Mouse (Mus musculus) T-helper 17 cell (primary cell): Measurements from ENCODE around the gene Cnnm1.

Source experiments
- in situ Hi-C, 2 experiments: fragments of 300-600 bp; cut with MboI, MseI; formaldehyde crosslinking; loops; 1 replicate in 1 of 2; 2 replicates in 1 of 2; pipeline ENCODE4 v1.15.1; 2025; ENCODE audit warnings: high pct_unique_total_duplicates in 2 of 2

Gene Cnnm1

GRCm38 (mm10) chr19:43505441-43505840, 65.2 kb downstream of the Cnnm1 start:
- in situ Hi-C loops = loop anchor here (5.0 to 25.0 kb wide), 3 partner anchors 157 to 1499 kb away; partner anchors contain the start of genes Gm20538 (in 1 of the 2), Hif1an (in 1 of the 2), Mrpl43 (in 1 of the 2) and Ndufb8 (in 1 of the 2)

GRCm38 (mm10) chr19:43510436-43511220, 70.4 kb downstream of the Cnnm1 start:
- in situ Hi-C loops = loop anchor here in 1 of 2 experiments (25.0 kb wide), 1 partner anchor 1052 kb away; the partner anchor contains the start of genes Gm20538, Hif1an and Ndufb8

- in situ Hi-C loops = loop anchor here in 1 of 2 experiments (25.0 kb wide), 1 partner anchor 1050 kb away; the partner anchor contains the start of genes Gm20538, Hif1an and Ndufb8
Measured at GRCm38 (mm10) chr19:43511621-43512620, 71.7 kb downstream of the Cnnm1 start.

- in situ Hi-C loops = loop anchor here in 1 of 2 experiments (25.0 kb wide), 1 partner anchor 1048 kb away; the partner anchor contains the start of genes Gm20538, Hif1an and Ndufb8
Measured at GRCm38 (mm10) chr19:43513874-43514273, 73.6 kb downstream of the Cnnm1 start.

GRCm38 (mm10) chr19:43515668-43516396, 75.6 kb downstream of the Cnnm1 start:
- in situ Hi-C loops = loop anchor here in 1 of 2 experiments (25.0 kb wide), 1 partner anchor 1046 kb away; the partner anchor contains the start of genes Gm20538, Hif1an and Ndufb8

- in situ Hi-C loops = loop anchor here in 1 of 2 experiments (25.0 kb wide), 1 partner anchor 1046 kb away; the partner anchor contains the start of genes Gm20538, Hif1an and Ndufb8
Measured at GRCm38 (mm10) chr19:43516397-43517035, 76.3 kb downstream of the Cnnm1 start.

GRCm38 (mm10) chr19:43517320-43517719, 77.1 kb downstream of the Cnnm1 start:
- in situ Hi-C loops = loop anchor here in 1 of 2 experiments (25.0 kb wide), 1 partner anchor 1045 kb away; the partner anchor contains the start of genes Gm20538, Hif1an and Ndufb8

GRCm38 (mm10) chr19:43517808-43518207, 77.6 kb downstream of the Cnnm1 start:
- in situ Hi-C loops = loop anchor here in 1 of 2 experiments (25.0 kb wide), 1 partner anchor 1044 kb away; the partner anchor contains the start of genes Gm20538, Hif1an and Ndufb8

- in situ Hi-C loops = loop anchor here in 1 of 2 experiments (25.0 kb wide), 1 partner anchor 1044 kb away; the partner anchor contains the start of genes Gm20538, Hif1an and Ndufb8
Measured at GRCm38 (mm10) chr19:43518261-43518660, 78.0 kb downstream of the Cnnm1 start.

- in situ Hi-C loops = loop anchor here in 1 of 2 experiments (25.0 kb wide), 1 partner anchor 1043 kb away; the partner anchor contains the start of genes Gm20538, Hif1an and Ndufb8
Measured at GRCm38 (mm10) chr19:43519226-43519625, 79.0 kb downstream of the Cnnm1 start.

GRCm38 (mm10) chr19:43520402-43520801, 80.2 kb downstream of the Cnnm1 start:
- in situ Hi-C loops = loop anchor here (10.0 to 25.0 kb wide), 2 partner anchors 1042 to 1626 kb away; partner anchors contain the start of genes Gm20538 (in 1 of the 2), Hif1an (in 1 of the 2), Ndufb8 (in 1 of the 2) and Rrp12 (in 1 of the 2)

GRCm38 (mm10) chr19:43521362-43521761, 81.1 kb downstream of the Cnnm1 start:
- in situ Hi-C loops = loop anchor here (10.0 to 25.0 kb wide), 2 partner anchors 1041 to 1627 kb away; partner anchors contain the start of genes Gm20538 (in 1 of the 2), Hif1an (in 1 of the 2), Ndufb8 (in 1 of the 2) and Rrp12 (in 1 of the 2)

- in situ Hi-C loops = loop anchor here (10.0 to 25.0 kb wide), 2 partner anchors 1040 to 1627 kb away; partner anchors contain the start of genes Gm20538 (in 1 of the 2), Hif1an (in 1 of the 2), Ndufb8 (in 1 of the 2) and Rrp12 (in 1 of the 2)
Measured at GRCm38 (mm10) chr19:43521996-43522395, 81.8 kb downstream of the Cnnm1 start.

GRCm38 (mm10) chr19:43523551-43523950, 83.3 kb downstream of the Cnnm1 start:
- in situ Hi-C loops = loop anchor here (10.0 to 25.0 kb wide), 2 partner anchors 1039 to 1629 kb away; partner anchors contain the start of genes Gm20538 (in 1 of the 2), Hif1an (in 1 of the 2), Ndufb8 (in 1 of the 2) and Rrp12 (in 1 of the 2)

- in situ Hi-C loops = loop anchor here (10.0 to 25.0 kb wide), 2 partner anchors 1038 to 1630 kb away; partner anchors contain the start of genes Gm20538 (in 1 of the 2), Hif1an (in 1 of the 2), Ndufb8 (in 1 of the 2) and Rrp12 (in 1 of the 2)
Measured at GRCm38 (mm10) chr19:43524187-43525103, 84.2 kb downstream of the Cnnm1 start, which contains the start of gene Got1. Gene Got1, minus strand, starts transcription at chr19:43524605.

- in situ Hi-C loops = loop anchor here in 1 of 2 experiments (10.0 kb wide), 1 partner anchor 1630 kb away; the partner anchor contains the start of gene Rrp12
Measured at GRCm38 (mm10) chr19:43525104-43525482, 84.9 kb downstream of the Cnnm1 start.

- in situ Hi-C loops = loop anchor here in 1 of 2 experiments (10.0 kb wide), 1 partner anchor 1631 kb away; the partner anchor contains the start of gene Rrp12
Measured at GRCm38 (mm10) chr19:43525566-43525965, 85.3 kb downstream of the Cnnm1 start.
